Mouse (Mus musculus) monocyte, adult 2 months (primary cell): ENCODE results near the gene Coasy.
"Not testable (repeated sequence)": the region's sequence is repeated elsewhere in the genome, so short reads cannot be mapped to it uniquely, and the experiment has no call there.

Experiments
- DNase-seq, 2 experiments: peaks; one replicate each; pipeline ENCODE4 v3.0.0; 2022; ENCODE audit warnings: low spot score in 2 of 2, low read depth in 1 of 2

The Coasy gene

DNA sequence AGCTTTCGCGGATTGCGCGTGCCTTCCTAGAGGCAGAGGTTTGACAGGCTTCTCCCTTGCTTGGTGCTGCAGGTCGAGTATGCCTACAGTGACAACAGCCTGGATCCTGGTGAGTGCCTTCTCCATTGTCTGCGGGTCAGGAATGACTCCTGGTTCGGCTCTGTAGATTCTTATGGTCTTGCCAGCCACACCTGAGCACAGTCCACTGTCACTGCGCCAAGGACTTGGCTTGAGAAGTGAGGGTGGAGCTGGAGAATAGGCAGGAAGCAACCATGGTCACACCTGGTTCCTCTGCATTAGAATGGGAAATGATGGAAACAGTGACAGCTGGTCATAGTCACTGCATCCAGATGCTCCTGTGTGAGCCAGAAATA is 5.3 kb downstream of the Coasy start:
- no peak for DNase-seq

DNA sequence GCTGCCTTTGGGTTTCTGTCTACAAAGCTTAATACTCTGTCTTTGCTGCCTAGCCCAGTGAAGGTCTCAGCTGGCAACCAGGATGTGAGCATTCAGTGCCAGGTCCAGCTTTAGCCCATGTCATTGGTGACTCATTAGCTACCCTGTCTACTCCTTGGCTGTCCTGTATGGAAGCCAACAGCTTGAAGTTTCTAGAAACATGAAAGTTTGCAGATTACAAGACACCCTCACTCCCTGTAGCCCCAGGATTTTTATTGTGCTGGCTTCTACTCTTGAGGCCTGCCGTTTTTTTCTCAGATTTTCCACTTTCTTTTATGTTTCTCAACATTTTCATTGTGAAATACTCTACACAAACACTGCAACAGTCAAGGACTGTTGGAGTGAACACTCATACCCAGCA is 7.6 kb downstream of the Coasy start:
- DNase-seq, result no peak

DNA sequence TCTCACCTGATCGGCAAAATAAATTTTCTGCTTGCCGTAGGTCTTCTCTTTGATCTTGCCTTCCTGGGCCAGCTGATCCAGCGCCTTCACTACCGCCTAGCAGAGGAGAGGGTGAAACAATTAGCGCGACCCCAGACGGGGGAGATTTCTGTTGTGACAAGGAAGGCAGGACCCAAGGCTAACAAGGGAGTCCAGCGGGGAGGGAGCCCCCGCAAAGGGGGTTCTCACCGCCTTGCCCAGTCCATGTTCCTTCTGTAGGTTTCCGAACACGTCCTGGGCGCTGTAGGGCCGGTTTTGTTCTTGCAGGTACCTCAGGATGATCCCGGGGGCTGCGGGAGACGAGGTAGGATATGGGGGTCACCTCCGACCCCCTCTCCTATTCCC is 12.6 kb downstream of the Coasy start:
- no peak for DNase-seq

DNA sequence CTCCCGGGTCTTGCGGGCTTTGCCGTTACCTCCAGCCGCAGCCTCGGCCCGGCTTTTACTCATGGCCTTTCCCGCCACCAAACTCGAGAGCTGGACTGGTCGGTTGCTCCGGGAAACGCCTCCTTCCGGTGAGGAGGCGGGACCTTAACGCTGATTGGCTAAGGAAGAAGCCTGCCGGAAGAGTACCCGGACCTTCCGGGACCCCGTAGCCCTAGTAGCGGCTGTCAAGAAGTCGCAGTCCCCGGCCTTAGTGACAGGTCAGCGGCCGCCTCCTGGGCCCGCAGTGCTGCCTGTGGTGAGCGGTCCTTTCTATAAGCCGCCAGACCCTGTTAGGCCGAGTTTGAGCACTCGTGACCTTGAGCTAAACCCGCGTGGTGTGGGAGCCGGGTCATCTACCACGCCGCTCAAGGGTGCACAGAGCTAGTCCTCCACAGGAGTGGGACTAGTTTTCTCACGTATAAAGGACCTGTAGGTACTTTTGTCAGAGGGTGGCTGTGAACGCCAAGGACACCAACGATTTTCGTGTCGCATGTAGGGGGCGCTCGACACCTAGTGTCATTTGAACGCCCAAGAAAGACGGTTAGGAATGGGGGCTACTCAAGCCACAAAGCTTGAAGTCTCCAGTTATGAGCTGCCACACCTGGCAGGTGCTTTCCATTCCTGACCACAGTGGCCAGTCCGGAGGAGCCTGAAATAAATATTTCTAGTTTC is 13.1 kb downstream of the Coasy start, which contains the start of gene Psmc3ip:
TSS of gene Psmc3ip (minus strand) at position 123 of the 711 bp plus-strand sequence.
- peak; percentile 78 to 85 for DNase-seq

DNA sequence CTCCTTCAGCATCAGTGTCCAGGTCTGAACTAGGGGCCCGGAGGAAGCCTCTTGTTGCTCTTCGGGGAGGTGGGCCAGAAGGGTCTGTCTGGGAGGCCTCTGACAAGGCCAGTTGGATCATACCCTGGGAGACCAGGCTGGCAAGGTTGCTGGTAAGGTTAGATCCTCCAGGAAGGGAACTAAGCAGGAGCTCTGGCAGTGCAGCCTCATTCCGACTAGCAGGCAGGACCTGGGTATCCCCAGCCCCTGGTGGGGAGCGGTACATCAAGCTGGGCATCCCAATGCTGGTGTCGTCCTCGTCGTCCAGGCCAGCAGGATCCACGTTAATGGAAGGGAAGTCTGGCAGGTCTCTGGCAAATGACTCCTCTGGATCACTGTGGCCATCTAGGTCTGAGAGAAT is 15.9 kb downstream of the Coasy start:
- DNase-seq, result no peak

DNA sequence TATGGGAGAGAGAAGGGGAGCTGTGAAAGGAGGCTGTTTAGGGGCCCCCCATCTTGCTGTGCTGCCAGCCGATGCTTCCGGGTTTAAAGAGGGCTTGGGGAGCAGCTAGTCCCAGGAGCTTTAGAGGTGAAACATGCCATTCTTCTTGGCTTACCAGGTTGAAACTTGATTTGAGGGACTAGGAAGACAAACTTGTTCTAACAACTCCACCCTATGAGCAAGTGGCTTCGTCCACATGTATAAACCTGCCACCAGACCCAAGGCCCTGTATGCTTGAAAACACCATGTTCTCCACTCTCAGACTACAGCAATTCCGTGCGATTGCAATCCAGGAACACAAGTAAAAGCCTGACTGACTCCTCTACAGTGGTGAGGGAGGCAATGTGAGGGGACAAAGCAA is 20.6 kb downstream of the Coasy start:
- no peak for DNase-seq

DNA sequence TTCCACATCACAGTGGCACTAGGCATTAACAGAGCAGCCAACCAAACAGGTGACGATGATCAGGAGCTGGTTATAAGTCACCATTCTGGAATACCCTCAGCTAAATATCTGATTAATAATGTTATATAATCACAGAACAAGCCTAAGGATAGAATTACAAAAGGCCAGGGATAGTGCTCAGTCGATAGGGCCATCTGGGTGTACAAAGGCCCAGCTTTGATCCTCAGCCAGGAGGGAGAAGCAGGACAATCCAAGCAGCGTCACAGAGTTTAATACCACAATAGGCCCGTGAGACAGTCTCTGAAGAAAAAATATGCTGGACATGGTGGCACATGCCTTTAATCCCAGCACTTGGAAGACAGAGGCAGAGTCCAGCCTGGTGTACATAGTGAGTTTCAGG is 27.0 kb downstream of the Coasy start:
- DNase-seq, result no peak

DNA sequence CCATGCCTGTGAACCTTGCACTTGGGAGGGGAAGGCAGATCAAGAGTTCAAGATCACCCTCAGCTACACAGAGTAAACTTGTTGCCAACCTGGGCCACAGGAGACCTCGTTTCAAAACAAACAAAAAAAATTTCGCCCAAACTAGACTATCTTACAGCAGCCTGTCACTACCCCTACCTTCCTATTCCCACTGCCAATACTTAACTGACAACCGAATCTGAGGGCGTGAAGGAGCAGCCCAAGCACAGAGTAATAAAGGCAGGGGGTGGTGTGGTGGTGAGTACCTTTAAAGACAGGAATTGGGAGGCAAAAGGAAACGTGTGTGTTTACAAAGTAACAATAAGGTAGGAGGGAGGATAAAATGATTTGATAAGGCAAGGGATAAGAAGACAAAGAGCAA is 28.3 kb downstream of the Coasy start:
- DNase-seq, result no peak

DNA sequence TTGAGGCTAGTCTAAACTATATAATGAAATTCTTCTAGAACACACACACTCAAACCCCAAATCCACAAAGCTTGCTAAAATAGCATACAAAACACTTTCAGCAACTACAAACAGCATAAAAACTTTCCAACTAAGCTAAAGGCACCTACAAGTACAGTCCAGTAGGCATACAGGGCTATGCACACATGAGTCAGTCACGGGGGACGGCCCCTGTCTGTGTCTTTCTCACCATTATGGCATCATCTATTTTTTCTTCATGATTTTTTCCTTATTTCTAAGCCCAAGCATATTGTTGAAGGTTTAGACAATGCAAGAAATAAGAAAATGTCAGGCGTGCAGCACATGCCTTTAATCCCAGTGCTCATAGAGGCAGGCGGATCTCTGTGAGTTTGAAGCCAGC is 28.8 kb downstream of the Coasy start:
- DNase-seq, result no peak

DNA sequence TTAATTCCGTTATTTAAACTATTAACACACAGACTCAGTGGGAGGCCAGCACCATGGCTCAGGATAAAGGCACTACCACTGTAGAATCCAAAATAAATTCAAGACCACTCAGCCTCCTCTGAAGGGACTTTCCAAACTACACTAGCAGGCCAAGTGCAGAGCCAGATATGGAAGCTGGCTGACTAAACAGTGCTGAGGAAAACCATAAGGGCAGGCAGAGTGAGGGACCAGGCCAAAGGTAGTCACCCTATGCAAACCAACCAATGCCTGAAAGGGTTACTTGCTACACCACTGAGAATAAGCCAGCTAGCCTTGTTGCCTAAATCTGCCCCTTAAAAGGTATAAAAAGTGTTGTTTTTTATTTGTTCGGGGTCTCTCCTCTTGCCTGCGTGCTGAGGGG is 29.8 kb downstream of the Coasy start:
- no peak for DNase-seq

DNA sequence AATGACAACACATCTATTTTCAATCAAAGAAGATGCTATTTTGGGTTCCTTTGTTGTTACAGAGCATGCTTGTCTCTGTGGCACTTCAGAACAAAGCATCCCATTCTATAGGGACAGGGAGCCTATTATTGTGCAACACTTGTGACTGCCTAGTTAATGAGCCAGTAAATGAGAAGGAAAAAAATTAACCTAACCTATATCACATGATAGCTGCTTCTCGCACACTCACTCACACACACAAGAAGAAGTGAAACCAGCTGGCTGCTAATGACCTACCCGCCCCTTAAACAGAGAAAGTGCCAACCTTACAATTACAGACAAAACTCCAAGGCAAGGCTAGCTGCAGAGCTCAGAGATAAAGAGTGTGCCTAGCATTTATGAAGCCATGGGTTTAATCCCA is 33.2 kb downstream of the Coasy start:
- peak; percentile 36 to 54 for DNase-seq

DNA sequence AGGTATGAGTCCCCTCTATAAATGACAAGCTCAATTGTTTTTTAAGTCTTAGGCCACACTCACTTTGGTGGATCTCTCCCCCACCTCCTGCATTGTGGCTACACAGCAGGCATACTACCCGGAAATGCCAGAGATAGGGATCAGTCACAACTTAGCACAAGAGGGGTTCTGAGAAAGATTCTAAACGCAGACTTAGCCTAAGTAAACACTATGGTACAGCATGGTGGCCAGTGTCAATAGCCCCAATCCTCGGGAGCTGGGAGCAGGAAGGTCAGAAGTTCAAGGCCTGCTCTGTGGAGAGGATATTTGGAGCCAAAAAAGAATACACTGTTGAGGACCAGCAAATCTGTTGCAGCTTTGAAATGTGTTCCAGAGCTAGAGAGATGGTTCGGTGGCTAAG is 35.7 kb downstream of the Coasy start:
- DNase-seq, result no peak

DNA sequence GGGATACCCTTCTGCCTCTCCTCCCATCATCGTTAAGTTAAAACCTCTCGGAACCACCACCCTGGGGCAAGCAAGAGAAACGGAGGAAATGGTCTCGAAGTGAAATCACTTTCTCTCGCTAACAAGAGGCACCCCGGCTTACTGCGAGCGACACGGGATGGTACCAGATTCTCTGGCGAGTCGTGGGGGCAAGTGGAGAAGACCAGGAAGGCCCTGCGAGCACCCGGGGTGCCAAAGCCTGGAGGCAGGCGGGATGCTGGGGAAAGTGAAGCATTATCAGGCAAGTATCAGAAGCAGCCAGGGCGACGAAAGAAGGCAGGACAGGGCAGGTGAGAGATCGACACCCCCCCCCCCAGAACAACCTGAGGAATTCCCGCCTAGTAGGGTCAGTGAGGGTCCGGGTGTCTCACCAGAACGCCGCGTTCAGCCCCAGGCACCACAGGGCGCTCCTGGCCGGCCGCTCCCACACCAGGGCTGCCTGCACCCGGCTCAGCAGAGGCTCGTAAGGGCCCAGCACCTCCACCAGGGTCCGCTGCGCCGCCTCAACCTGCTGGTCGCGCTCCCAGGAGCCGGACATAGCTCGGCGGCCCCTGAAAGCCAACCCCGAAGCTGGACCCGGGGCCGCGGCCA is 36.9 kb downstream of the Coasy start:
- no peak for DNase-seq

DNA sequence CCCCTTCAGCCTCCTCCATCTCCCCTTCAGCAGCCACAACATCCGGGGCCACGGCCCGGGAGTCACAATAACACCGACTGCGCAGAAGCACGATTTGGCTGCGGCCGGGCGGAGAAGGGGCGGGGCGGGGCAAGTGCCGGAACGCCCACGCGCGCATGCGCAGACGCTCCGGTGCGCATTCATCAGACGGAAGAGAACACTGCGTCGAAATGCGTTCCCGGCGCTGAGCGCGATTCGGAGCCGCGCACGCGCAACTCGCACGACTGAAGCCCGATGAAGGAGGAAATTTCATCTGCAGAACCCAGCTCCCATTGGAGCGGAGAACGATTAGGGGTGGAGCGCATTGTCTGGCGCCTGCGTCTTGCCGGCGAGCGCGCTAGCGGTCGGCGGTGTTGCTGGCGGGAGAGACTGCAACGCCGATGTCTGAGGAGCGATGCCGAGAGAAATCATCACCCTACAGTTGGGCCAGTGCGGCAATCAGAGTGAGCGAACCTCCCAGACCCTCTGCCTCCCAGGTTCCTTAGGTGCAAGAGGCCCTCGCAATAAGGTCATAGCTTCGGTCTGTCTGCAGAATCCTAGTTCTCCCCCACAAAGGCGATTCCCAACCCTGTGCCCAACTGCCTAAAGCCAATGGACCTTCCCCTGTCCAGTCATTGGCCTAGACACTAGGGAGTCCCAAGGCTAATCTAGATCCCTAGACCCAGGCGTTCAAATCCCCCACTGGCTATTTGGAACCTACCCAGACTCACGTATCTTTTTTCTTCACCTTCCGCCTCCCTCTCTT is 37.6 kb downstream of the Coasy start, which contains the start of the genes Retreg3 and Tubg1:
TSS of gene Retreg3 (minus strand) at position 133 of the 784 bp plus-strand sequence.
TSS of gene Tubg1 (plus strand) at position 178 of the 784 bp plus-strand sequence.
- peak; percentile 96 to 99 for DNase-seq

DNA sequence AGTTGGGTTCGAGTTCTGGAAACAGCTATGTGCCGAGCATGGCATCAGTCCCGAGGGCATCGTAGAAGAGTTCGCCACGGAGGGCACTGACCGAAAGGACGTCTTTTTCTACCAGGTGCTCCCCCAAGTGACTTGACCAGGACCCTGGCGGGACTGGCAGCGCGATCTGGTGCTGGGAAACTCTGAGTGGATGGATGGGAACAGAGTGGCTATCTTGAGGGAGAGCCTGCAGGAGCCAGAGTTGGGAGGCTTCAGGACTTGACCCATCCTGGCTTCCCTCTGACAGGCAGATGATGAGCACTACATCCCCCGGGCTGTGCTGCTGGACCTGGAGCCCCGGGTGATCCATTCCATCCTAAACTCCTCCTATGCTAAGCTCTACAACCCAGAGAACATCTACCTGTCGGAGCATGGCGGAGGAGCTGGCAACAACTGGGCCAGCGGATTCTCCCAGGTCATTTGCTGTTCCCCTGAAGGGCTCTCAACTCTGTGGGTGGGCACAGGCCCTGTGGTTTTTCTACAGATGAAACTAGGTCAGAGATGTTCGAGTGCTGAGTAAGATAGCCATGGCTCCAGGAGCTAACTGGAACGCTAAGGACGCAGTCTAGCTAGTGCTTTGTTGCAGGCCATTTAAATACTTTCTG is 38.3 kb downstream of the Coasy start:
- no peak for DNase-seq

DNA sequence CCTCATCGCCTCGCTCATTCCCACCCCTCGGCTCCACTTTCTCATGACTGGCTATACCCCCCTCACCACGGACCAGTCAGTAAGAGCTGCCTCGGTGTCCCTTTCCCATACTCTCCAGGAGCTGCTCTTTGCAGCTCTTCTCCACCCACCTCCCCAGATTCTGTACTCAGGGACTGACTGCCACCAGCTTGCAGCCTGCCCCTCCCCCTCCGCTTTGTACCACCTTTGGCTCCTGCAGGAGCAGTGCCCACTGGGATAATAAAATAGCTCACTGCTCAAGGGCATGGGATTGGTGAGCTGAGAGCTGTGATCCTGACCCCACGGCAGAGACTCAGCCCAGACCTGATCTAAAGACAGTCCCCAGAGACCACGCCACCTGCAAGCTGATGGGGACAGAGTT is 42.1 kb downstream of the Coasy start:
- not testable (repeated sequence) for DNase-seq

DNA sequence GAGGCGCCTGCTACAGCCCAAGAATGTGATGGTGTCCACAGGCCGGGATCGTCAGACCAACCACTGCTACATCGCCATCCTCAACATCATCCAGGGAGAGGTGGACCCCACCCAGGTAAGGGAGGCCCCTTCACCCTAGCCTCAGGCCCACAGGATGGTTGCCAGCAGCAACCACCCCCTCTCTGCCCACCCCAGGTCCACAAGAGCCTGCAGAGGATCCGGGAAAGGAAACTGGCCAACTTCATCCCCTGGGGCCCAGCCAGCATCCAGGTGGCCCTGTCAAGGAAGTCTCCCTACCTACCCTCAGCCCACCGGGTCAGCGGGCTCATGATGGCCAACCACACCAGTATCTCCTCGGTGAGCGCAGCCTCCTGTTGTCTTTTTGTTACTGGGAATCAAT is 42.6 kb downstream of the Coasy start:
- DNase-seq, result not testable (repeated sequence)

DNA sequence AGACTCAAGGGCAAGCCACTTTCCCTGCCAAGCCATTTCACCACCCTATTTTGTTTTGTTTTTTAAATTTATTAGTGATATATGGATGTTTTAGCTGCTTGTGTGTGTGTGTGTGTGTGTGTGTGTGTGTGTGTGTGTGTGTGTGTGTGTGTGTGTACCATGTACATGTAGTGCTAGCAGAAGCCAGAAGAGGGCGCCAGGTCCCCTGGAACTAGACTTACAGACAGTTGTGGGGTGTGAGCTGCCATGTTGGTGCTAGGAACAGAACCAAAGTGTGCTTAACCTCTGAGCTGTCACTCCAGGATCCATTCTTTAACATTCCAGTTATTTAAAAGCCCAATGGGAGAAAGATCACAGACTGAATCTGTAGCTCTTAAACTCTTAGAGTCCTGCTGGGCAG is 44.7 kb downstream of the Coasy start:
- no peak for DNase-seq

DNA sequence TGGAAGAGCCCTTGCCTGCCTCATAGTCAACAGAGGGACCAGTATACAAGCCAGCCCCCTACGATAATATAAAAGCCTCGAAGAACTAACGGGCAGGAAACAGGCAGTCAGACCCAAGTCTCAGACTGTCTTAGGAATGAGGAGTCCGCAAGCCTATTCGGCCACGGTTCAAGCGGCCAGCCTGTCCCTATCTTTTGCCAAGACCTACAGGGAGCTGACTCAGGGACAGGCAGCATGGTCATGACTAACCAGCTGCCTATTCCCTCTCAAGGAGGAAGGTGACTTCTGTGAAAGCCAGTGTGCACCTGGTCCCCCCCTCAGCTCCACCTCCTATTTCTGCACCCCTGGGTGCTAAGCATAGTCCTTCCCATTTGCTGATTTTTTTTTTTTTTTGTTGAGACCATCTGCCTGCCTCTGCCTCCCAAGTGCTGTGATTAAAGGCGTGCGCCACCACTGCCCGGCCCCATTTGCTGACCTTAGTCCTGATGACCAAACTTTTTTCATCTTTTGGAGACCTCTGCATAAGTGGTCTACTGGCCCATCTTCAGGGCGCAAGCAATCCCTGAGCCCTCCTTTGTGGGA is 46.7 kb downstream of the Coasy start:
- DNase-seq, result no peak

DNA sequence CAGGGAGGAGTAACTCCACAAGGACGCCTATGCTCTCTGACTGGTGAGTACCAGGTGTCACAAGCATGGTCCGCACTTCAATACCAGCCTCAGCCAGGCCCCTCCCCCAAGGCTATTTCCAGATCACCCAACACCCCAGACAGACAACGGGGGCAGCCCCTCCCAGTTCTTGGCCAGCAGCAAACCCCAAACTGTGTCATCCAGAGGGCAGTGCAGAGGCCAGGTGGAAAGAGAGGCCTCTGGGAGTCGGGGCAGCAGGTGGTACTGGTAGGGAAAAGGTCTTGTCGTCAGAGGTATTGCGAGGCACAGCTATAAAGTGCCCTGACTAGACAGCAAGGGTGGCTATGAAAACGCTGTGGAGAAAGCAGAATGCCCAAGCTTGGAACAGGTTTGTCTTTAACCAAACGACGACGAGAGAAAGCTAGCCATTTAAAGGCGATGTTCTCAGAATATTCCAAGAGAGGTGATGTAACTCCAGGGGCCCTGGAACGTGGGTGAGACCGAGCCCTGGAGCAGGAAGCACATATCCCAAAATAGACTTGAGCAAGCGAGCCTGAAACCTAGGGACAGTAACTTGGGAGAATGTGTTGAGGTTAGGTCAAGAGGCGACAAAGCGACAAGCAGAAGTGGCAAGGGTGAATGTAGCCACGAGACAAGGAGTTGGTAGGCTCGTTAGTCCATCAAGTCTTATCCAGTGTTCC is 47.8 kb downstream of the Coasy start:
- no peak for DNase-seq

DNA sequence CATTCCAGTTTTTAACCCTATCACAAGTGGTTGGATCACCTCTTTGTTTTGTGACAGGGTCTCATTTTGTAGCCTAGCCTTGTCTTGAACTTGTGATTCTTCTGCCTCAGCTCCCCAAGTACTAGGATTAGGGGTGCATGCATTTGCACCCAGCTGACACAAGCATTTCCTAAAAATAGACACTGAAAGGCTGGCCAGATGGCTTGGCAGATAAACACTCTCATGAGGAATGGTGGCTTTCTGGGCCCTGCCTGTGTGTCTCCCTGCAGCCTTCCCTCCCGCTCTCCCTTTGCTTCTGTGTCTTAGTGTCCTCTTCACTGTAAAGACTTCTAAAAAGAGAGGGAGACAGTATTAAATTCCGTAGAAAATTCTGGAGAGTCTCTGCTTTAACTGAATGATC is 48.8 kb downstream of the Coasy start:
- no peak for DNase-seq
